Mouse (Mus musculus): Measurements from ENCODE around the gene Gys1.
"Not testable (repeated sequence)": the region's sequence is repeated elsewhere in the genome, so short reads cannot be mapped to it uniquely, and the experiment has no call there.

Gys1 gene

GRCm38 (mm10) chr7:45457204-45458060, 22.8 kb downstream of the Gys1 start:
- in situ Hi-C loops (cut with MboI, MseI) = no loop called here

GRCm38 (mm10) chr7:45458748-45459563, 24.3 kb downstream of the Gys1 start:
- in situ Hi-C loops (cut with MboI, MseI) = no loop called here

DNA sequence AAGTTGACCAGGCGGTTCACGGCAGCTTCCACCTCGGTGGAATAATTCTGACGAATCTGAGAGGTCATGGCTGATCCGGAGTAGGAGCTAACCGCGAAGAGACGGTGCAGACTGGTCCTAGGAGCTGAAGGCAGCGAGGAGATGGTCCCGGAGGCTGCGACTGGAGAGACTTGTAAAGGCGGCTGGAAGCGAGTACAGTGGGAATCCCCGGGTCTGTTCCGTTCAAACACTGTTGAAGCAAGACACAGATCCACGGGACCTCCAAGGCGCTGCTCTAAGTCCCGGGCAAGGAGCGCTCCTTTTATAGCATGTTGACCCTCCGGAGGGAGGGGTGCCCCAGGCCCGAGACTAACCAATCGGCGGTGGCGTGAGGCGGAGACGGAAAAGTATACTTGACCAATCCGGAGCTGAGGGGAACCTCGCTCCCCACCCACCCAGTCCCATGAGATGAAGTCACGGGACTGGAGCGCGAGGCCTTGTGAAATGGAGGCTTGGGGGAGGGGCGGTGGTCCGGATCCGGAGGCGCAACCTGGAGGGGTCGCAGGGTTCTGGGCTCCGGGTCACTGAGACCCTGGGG, 25.0 kb downstream of the Gys1 start, which contains the start of gene Ftl1:
Ftl1 (minus strand) TSS at position 321 of the 577 bp plus-strand sequence.
- in situ Hi-C loops (cut with MboI, MseI) = not testable (repeated sequence)

GRCm38 (mm10) chr7:45460377-45460776, 25.7 kb downstream of the Gys1 start:
- in situ Hi-C loops (cut with MboI, MseI) = no loop called here

DNA sequence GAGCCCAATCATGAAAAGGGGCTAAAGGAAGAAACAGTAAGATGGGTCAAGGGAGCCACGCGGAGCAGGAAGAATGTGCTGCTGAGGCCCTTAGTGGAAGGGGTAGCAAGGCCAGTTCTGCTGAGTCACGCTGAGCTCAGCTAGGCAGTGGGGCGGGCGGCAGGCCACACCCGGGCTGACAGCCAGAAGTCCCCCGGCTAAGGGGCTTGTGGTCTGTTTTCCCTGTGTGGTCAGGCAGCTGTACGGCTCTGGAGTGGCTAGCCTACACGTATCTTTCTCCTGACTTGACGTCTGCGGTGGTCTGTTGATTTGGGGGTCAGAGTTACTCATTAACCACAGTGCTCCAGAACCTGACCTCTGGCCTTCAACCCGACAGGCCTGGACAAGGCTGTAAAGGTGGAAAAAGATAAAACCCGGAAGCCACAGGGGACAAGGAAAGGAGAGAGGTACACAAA, 26.2 kb downstream of the Gys1 start:
- in situ Hi-C loops (cut with MboI, MseI) = no loop called here

- in situ Hi-C loops (cut with MboI, MseI) = no loop called here
Observed at GRCm38 (mm10) chr7:45461326-45461725, 26.7 kb downstream of the Gys1 start.

- in situ Hi-C loops (cut with MboI, MseI) = no loop called here
Observed at GRCm38 (mm10) chr7:45461781-45462180, 27.1 kb downstream of the Gys1 start.

GRCm38 (mm10) chr7:45462325-45462724, 27.7 kb downstream of the Gys1 start:
- in situ Hi-C loops (cut with MboI, MseI) = no loop called here

GRCm38 (mm10) chr7:45462868-45463267, 28.2 kb downstream of the Gys1 start:
- in situ Hi-C loops (cut with MboI, MseI) = not testable (repeated sequence)

DNA sequence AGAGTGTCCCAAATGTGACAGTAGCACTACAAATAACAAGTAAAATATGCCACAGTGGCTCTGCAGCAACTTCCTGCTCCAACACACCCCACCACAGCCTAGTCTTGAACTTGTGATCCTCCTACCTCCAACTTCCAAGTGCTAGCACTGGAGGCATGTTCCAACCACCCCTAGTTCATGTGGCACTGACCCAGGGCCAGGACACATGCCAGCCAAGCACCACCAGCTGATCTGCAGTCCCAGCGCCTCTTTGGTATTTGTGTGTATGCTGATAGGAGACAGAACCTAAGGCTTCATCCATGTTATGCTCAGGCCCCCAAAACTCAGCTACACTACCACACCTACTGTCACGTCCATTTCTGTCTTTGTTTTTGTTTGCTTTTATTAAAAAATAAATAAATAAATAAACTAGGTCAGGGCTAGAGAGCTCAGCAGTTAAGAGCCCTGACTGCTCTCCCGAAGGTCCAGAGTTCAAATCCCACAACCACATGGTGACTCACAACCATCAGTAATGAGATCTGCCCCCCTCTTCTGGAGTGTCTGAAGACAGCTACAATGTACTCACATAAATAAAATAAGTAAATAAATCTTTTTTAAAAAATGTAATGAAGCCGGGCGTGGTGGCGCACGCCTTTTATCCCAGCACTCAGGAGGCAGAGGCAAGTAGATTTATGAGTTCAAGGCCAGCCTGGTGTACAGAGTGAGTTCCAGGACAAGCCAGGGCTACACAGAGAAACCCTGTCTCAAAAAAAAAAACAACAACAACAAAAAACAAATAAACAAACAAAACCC, 29.5 kb downstream of the Gys1 start:
- in situ Hi-C loops (cut with MboI, MseI) = no loop called here

- in situ Hi-C loops (cut with MboI, MseI) = no loop called here
Observed at GRCm38 (mm10) chr7:45465112-45465511, 30.5 kb downstream of the Gys1 start.

DNA sequence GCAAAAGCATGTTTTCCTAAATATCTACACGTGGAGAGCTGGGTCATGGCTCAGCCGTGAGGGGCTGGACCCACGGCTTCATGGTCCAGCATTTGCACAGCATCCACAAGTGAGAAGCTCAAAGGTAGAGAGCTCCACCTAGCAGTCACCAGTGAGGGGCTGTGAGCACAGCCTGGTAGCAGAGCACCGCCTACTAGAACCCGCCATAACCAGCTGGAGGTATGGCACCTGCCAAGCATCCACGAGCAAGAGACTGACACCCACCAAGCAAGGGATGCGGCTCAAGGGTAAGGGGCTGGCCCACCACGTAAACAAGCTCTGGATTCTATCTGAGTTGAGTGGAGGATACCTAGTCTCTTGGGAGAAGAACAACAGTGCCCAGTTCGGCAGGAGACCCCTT, 30.9 kb downstream of the Gys1 start:
- in situ Hi-C loops (cut with MboI, MseI) = no loop called here

- in situ Hi-C loops (cut with MboI, MseI) = no loop called here
Observed at GRCm38 (mm10) chr7:45466283-45467089, 31.8 kb downstream of the Gys1 start, which contains the start of gene Bax. Bax (minus strand) TSS chr7:45466898.

GRCm38 (mm10) chr7:45467090-45467670, 32.5 kb downstream of the Gys1 start:
- in situ Hi-C loops (cut with MboI, MseI) = no loop called here

DNA sequence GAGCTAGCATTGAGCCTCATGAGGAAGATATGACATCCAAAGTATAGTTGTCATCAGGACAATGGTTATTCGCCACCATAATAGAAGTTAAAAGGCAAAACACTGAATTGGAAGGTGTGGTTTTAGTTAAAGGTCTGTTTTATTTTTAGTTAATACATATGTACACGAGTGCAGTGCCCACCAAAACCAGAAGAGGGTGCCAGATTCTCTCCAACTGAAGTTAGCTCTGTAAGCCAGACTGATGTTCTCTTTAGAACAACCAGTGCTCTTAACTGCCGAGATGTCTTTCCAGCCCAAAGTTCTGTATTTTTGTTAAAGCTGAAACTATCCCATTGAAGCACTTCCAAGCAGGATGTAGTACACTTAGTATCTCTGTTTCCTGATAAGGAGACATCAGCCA, 36.2 kb downstream of the Gys1 start:
- in situ Hi-C loops (cut with MboI, MseI) = no loop called here

- in situ Hi-C loops (cut with MboI, MseI) = loop anchor here (5.0 kb wide), 1 partner anchor 87 kb away; no protein-coding TSS in a partner anchor
Observed at GRCm38 (mm10) chr7:45475291-45475969, 40.8 kb downstream of the Gys1 start.

- in situ Hi-C loops (cut with MboI, MseI) = loop anchor here (5.0 kb wide), 1 partner anchor 86 kb away; no protein-coding TSS in a partner anchor
Observed at GRCm38 (mm10) chr7:45476453-45476852, 41.8 kb downstream of the Gys1 start.

DNA sequence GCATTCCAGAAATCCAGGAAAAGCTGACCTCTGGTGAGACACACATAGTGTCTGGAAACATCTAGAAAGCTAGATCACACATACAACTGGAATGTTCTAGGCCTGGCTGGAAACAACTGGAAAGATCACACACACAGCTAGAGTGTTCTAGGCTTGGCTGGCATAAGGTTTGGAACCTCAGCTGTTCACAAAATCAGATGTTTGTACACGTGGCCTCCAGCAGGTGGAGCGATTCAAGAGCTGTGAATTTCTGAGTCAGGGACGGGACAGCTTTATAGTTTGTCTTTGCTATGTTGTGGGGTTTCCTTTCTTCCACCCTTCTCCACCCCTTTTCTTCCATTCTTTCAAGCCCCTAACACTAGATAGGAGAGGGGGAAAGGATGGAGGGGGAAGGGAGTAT, 42.4 kb downstream of the Gys1 start:
- in situ Hi-C loops (cut with MboI, MseI) = loop anchor here (5.0 kb wide), 1 partner anchor 85 kb away; no protein-coding TSS in a partner anchor

DNA sequence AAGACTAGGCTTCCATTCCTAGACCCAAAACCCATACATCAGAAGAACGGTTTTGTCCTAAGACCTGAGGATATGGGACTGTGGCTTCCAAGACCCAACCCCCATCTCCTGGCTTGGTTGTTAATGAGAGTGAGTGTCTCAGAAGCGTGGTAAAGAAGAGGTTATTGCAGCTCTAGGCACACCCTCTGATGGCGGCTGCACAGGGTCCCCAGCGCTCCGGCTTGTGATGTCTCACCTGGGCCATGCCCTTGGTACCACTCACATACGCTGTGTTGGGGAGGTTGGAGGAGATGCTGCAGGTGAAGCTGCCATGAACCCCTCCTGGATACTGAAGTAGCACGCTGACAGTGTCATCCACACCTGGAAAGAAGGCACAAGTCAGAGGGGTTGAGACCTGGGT, 44.1 kb downstream of the Gys1 start:
- in situ Hi-C loops (cut with MboI, MseI) = loop anchor here (5.0 kb wide), 1 partner anchor 84 kb away; no protein-coding TSS in a partner anchor
